Mouse (Mus musculus): Measurements from ENCODE around the gene Wwox.

Gene Wwox

DNA sequence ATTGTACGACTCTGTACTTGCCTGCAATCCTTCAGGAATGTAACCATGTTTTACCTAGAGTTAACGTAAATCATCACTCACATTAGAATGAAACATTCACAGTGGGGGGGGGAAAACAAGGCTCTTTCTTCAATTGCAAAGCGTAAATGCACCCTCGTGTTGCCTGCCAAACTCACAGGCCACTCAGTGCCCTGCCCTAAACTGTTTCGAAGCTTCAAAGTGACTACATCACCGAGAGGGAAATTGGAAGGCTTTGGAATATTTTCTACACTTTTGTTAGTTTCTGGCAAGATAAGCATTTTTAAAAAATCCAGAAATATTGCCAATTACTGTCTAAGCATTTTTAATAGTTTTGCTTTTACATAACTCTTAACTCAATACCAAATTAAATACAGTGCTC lies 231.3 kb downstream of the Wwox start:
- DNase-seq (ENCODE audit: low read depth) = no peak

DNA sequence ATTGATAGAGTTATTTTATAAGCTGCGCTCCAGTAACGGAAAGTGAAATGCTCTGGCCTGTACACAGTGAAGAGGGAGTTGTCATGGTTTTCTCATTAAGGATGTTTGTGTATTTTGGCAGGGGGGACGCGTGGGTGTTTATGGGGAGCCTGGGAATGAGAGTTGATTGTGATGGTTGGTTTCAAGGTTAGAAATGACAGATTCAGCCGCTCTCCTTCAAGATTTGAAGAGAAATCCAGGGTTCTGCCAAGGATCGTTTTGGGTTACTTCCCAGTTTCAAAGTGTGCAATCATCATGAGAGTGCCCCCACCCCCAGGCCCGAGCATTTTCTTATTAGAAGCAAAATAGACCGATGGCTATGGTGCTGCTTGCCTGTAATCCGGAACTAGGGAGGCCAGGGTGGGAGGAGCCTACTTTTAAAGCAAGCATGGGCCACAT lies 231.8 kb downstream of the Wwox start:
- peak; percentile 58 for DNase-seq (ENCODE audit: low read depth)

DNA sequence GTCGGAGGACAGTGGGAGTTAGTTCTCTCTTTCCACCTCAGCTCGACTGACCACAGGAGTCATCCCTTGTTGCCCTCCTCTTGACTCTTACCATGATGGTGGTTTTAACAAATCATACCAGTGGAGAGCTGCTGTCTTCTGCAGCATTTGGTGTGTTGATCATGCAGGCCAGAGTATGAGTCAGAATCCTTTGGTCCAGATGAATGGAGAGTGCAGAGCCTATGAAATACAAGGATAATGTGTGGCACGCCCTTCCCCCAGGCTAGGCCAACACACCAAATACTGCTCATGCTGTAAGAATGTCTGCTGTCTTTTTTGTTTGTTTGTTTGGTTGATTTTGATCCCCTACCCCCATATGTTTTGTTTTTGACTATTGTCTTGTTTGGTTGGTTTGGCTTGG lies 234.0 kb downstream of the Wwox start:
- DNase-seq (ENCODE audit: low read depth) = peak; percentile 56

DNA sequence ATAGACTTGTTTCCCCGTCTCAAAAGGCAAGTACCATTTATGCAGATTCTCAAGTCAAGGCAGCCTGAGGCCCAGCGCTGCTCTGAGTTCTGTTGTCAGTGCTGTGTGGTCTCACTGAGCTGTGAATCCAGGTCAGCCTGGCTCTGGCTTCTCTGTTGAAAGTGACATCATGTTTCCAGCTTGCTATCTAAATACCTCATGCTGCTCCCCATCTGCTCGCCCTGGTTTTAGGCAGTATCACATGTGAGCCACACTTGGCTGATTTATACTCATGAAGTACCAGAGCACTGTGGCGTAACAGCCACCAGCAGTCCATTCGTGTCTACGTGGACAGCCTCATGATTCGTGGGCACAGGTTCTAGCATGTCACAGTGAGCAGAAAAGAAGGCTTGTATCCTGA lies 235.7 kb downstream of the Wwox start:
- no peak for DNase-seq (ENCODE audit: low read depth)

DNA sequence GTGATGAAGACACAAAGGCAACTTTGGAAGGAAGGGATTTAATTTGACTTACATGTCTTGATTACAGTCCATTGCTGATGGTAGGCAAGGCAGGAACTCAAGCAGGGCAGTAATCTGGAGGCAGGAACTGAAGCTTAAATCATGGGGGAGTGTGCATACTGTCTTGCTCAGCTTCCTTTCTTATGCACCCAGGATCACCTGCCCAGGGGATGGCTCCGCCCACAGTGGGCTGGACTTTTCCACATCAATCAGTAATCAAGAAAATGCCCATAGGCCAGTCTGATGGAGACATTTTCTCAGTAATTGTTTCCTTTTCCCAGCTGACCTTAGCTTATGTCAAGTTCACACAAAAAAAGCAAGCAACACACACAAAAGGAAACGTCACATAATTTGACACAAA lies 237.5 kb downstream of the Wwox start:
- DNase-seq (ENCODE audit: low read depth) = no peak

DNA sequence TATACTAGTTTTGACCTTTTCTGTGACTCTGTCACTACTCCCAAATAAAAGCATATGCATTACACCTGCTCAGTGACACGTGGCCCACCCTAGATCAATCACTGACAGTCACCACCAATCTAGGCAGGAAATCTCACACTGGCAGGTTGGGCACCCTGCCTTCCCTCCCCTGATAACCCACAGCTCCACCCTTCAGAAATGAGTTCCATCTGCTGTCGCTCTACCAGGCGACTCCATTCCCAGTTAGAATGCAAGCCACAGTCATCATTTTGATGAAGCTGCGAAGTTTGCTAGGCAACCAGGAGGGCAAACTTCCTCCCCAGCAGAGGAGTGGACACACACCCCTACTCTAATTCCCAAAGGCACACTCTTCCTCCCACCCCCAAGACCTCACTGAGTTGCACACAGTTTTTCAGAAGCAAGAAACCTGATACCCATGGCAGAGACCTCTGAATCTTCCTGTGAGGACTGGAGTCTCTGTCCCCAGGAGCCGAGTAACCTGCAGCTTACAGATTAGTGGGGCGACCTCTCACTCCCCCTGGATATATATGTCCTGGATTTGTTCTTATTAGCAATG lies 238.2 kb downstream of the Wwox start:
- DNase-seq (ENCODE audit: low read depth) = no peak

DNA sequence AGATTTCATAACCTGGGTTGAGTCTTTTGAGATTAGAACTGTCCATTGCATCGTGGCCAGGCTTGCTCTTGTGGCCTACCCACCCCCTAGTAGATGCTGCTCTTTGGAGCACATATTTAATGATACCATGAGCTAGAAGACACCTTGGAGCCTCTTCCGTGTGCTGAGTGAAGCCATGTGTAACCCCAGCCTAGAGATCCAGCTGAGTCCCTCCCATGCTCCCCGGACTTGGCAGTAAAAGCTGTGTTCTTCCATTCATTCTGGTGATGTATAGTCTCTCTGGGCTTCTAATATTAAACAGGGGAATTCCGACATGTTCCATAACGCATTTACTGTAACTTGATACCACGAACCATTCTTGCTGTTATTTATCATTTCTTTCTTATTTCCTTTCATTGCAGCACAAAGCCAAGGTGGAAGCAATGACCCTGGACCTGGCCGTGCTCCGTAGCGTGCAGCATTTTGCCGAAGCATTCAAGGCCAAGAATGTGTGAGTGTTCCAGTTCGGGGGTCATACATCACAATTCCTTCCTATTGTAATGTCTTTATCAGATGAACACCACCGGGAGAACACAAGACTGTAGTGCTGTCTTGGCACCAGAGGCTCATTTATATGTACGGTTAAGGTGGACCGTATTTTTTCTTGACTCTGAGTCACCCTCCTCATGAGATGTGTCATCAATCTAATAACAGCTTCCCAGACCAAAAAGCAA lies 240.1 kb downstream of the Wwox start:
- no peak for DNase-seq (ENCODE audit: low read depth)

DNA sequence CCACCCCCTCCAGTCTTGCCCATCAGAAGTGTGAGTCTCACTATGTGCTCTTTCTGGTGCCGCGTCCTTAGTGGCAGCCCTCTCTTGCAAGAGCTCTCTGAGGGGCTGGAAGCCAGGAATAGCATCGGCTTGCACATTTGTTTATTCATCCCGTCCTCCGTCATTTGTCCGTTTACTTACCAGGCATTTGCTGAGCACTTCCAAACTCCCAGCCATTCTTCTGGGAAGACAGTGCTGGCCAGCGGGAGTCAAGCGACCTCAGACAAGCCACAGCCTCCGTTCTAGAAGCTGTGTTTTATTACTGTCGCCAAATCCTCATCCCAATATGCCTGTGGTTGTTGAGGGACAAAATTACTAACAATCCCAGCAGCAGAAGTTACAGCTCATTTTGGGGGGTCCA lies 241.7 kb downstream of the Wwox start:
- no peak for DNase-seq (ENCODE audit: low read depth)

DNA sequence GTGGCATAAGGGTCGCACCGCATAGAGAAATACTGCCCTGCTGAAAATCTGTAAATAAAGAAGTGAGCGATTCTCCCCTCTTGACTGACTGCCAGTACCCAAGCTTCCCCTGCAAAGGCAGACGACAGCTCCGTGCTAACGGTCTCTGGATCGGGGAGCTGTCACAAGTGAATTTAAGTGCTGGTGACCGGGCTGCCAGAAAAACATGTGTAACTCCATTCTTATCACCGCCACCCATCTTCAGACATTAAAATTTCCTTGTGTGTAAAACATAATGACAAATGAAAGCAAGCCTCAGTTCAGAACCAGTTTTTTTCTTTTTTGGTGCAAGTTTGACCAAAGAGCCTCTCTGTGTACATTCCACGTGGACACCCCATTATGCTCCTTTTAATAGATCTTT lies 242.7 kb downstream of the Wwox start:
- DNase-seq (ENCODE audit: low read depth) = no peak

DNA sequence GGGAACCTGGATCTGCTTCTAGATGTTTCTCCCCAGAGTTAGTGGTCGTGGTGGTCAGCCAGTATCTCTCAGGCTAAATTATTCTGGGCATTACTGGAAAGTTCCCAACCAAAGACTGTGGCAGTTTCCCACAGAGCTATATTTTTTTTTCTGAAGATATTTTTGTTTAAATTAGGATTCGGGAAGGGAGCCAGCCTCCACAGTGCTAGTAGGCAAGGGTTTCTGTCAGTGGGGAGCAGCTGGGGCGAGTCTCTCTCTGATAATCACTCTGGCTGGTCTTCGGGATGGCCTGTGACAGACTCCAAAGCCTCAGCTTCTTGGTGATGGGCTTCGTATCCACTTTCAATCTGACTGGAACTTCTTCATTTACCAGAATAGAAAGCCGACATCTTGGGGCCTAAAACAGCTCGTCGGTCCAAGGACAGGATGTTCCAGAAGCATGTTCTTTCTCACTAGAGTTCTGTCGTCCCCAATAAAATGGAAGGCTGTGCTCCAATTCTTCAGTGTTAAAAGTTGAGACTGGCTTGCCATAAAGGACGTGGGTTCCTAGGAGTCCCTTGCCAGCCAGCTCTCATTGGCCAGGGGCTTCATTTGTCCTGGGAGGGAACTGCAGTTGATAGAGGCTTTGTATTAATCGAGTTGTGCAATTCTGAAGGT lies 244.7 kb downstream of the Wwox start:
- DNase-seq (ENCODE audit: low read depth) = no peak

DNA sequence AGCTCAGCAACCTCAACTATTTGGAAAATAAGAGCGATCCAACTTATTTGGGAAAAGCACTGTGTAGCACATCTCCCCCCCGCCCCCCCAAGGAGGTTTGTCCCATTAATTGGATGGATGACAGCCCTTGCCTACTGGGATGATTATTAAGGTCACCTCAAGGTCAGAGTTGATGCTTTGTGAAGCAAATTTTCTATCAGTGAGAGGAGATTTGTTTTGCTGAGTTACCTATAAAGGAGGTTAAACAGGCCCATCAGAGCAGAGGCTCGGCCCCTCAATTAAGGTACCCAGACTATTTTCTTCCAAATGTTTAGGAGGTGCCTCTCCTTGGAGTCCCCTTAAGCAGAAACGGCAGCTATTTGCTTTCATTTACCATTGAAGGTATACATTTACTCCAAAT lies 247.0 kb downstream of the Wwox start:
- DNase-seq (ENCODE audit: low read depth) = no peak

DNA sequence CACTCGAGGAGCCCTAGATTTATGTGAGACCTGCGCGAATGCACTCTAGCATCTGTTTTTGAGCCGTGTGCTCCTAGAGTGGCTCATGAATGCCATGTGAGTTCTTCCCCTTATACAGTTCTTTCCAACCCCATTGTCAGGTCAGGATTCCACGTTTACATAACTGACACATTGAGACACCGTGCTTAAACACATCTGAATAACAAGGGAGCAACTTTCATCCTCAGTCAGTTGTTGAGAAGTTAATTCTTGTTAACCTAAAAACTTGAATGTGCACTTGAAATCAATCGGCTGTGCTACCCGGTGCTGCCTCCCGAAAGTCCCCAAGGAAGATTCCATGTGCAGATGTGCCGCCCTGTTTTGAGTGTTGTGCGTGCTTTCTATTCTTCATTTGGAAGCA lies 249.3 kb downstream of the Wwox start:
- no peak for DNase-seq (ENCODE audit: low read depth)

DNA sequence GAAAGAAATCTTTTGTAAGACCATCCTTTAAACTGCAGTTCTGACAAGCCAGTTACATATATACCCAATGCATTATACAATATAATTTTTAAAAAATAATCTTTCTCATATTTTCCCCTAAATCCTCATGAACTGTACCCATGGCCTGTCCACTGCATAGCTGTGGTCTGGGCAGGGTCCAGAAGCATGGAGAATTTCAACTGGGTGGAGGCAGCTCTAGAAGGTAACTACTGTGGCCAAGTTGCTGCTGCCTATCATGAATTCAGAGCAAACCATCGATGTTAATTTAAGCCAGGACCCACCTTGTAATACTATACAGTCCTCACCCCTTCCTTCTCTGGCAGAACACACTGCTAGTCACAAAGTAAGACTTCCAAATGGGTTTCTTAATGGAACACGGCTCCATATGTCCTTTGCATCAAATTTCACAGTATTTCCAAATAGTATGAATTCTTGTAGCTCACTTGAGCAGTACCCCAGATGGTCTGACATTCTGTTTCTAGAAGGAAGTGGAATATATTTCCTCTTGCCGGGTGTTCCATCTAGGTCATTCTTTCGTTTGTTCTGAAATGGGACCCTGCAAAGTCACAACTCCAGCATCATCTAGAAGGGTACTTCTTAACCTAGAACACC lies 255.2 kb downstream of the Wwox start:
- no peak for DNase-seq (ENCODE audit: low read depth)

DNA sequence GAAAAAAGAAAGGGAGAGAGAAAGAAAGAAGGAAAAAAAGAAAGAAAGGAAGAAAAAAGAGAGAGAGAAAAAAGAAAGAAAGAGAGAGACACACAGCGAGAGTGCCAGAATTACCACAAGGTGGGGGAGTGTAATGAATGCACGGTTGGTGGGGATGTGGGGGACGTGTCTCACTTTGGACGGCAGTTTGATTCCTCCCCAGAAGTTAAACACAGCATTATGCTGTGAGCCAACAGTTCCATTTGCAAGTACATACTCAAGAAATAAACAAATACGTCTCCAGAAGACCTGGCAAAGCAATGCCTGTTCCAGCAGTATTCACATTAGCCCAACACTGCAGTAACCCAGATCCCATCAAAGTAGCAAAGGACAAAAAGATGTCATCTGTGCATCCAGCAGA lies 264.1 kb downstream of the Wwox start:
- no peak for DNase-seq (ENCODE audit: low read depth)

DNA sequence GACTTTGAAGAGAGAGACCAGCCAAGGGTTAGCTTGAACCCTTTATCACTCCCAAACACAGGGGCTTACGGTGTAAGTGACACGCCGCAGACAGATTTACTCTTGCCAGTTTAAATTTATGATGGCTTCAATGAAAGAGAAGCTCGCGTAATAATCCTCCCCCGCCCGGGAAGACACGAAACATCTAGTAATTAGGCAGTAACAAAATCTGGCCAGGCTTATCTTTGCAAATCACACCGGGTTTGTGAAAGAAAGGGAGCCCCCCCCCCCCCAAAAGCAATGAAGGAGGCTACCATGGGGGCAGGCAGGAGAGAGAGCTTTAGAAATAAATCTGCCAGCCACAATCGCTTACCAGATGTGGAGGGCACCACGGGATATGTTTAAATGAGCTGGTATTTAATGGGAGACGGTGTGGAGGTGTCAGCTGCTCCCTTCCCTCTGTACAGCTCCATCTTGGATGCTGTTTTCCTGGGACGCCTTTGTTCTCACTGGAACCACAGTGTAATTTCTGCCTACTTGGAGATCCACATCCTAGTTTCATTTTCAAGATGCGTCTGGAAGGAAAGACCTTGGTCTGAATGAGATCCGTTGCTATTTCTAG lies 268.2 kb downstream of the Wwox start:
- DNase-seq (ENCODE audit: low read depth) = no peak

DNA sequence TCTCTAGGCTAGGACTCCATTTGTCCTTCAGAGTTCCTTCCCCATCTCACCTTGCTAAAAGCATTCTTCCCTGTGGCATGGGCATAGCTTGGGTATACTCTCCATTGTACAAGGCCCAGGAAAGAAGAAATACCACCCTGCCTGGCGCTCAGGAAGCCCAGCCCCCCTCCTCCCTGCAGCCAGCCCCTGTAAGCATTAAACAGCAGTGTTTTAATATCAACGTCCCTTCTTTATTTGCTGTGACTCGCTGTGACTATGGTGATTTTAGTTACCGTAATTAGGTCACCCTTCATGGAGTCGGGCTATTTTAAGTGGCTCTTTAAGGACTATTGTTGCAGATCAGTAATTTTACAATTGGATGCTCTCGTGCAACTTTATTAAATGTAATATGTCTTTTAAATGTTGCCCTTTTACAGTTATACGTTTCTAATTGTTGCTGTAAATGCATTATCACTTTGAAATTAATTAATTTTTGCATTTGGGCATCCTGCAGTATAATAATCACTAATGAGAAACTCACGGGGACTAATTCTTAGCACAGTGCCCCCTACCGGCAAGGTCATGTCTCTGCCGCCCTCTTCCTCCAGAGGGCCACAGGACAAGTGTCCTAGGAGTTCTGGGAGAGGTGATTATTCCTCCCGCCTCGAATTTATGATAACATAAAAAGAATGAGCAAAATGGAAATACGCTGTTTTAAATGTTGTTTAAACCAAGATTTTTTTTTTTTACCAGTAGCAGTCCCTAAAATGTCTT lies 276.0 kb downstream of the Wwox start:
- no peak for DNase-seq (ENCODE audit: low read depth)

DNA sequence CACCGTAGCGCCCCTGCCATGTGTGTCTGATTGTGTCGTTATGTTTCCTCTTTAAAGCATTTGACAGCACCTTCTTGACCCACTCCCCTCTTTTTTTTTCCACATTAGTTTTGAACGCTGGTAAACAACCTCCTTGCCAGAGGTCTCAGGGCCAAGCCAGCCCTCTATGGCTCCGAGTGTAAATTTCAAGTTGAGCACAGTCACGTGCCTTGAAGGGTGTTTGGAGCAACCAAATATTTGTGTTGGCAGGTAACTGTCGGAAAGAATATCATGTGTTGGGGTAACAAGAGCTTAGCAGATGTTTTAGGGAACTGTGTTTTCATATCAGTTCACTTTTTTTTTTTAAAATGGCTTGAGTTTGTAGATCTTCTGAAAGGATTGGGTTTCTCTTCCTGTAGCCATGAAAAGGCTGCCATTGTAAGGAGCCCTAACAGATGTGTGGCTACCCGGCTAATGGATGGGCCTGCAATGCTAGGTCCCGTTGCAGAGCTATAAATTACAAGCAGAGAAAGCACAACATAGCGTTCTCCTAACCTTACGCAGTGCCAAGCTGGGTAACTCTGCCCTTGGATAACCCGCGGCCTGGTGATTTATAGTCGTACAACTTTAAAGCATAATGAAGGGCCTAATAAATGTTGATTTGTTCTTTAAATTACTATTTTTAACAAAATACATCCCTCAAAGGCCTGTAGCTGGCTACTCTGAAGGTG lies 277.2 kb downstream of the Wwox start:
- peak; percentile 47 for DNase-seq (ENCODE audit: low read depth)

DNA sequence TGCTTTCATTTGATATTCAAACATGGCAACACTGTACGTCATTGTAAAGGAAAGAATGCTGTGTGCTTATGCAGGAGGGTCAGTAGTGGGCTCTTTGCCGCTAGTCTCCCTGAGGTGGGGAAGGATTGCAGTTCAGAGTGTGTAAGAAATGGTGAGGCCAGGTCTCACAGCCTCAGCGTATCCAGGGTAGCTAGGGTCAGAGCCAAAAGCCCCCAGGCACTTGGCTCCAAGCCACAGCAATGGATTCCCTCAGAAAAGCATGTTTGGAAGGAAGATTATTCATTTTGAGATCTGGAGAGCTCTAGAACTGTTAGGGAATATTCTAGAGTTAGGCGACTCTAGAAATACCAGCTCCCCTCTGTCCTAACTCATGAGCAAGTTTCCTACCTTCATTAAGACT lies 279.4 kb downstream of the Wwox start:
- DNase-seq (ENCODE audit: low read depth) = no peak

DNA sequence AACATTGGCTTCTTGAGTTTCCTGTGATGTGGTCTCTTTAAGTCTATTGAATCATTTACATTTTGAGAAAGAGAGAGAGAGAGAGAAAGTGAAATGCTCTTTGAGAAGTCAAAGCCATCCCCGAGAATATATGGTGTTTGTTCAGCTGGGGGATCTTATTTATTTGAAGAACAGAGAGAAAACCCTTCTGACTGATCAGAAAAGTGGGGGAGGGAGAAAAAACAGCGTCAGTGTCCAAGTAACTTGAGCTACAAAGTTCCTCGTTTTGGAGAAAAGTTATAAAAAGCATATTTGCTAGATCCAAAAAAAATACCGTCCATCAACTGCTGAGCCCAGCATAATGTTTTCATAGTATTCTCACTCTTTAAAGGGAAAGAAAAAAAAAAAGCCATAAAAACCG lies 283.2 kb downstream of the Wwox start:
- DNase-seq (ENCODE audit: low read depth) = no peak

DNA sequence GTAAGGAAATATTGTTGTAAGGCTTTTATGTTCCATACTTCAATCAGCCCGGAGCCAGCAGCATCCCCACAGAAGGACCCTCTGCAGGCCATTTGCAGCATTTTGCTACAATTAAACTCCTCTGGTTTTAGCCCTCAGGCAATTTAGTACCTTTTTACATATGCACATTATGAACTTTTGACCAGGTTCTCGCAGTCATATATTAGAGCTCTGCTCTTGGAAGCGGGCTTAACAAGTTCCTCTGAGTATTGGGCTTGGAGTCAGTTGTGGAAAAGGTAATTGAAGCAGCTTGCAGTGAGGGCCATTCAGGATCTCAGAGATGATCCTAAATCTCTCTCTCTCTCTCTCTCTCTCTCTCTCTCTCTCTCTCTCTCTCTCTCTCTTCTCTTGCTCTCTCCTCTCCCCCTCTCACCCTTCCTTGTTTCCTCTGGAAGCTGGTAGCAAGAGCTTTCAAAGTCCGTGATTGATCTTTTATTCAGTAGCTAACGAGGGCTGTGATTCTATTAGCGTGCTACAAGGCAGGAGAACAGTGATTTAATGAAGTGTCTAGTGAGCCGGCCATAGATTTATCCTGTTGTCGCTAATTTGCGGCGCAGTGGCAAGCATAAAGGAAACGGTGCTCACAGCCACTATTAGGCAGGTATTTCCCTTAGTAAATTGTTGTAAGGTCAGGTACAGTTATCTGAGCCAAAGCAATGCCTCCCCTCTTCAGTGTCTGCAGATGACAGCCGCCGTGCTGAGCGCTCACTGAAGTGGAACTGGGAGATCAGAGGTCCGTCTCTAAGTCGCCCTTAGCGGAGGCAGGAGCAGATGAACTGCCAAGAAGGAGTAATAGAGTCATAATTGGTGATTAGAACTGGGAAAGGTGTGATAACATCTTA lies 292.0 kb downstream of the Wwox start:
- no peak for DNase-seq (ENCODE audit: low read depth)

Data from fibroblast of lung, adult 2 months (primary cell).